Mouse (Mus musculus) spleen, adult 2 months (tissue): ENCODE measurements around the gene Gm12248. TPM values are rescaled to one million over a fixed set of nuclear protein-coding genes. Genes with fewer than 3 reads are reported as not detected.

Source experiments
- DNase-seq, 2 experiments: peaks; one replicate each; pipeline versions ENCODE4 v3.0.0 to v3.0.0-alpha.2; 2012 to 2021; ENCODE audit warnings: low spot score in 2 of 2, low read depth in 1 of 2
- H3K27ac ChIP-seq: fragments of 200-500 bp; 2 replicates; pipeline ENCODE4 v1.5.1; 2012; ENCODE audit warnings: low read length, inconsistent platforms; ENCODE audit not compliant: insufficient read depth
- H3K27me3 ChIP-seq: fragments of 200-500 bp; 2 replicates; pipeline ENCODE4 v1.6.1; 2012; ENCODE audit warnings: mild to moderate bottlenecking, moderate library complexity, low read length, inconsistent platforms; ENCODE audit not compliant: control insufficient read depth, insufficient read depth
- H3K36me3 ChIP-seq: fragments of 200-500 bp; 2 replicates; pipeline ENCODE4 v1.6.1; 2012; ENCODE audit warnings: mild to moderate bottlenecking, low read length, inconsistent platforms; ENCODE audit not compliant: control insufficient read depth, insufficient read depth
- H3K4me1 ChIP-seq: fragments of 200-500 bp; 2 replicates; pipeline ENCODE4 v1.6.1; 2011; ENCODE audit warnings: inconsistent platforms; ENCODE audit not compliant: control insufficient read depth, insufficient read depth, insufficient read length
- H3K4me3 ChIP-seq: fragments of 200-500 bp; 2 replicates; pipeline ENCODE4 v1.5.1; 2011; ENCODE audit warnings: mild to moderate bottlenecking, inconsistent platforms; ENCODE audit not compliant: insufficient read depth, insufficient read length; ENCODE audit errors: extremely low read depth
- CTCF ChIP-seq: fragments of 200-500 bp; IDR thresholded peaks from 2 replicates; pipeline ENCODE4 v1.5.1; 2011; ENCODE audit warnings: mild to moderate bottlenecking, inconsistent platforms; ENCODE audit not compliant: insufficient read depth, insufficient read length, insufficient replicate concordance; ENCODE audit errors: extremely low read depth
- POLR2A ChIP-seq: fragments of 200-500 bp; IDR thresholded peaks from 2 replicates; pipeline ENCODE4 v1.6.1; 2011; ENCODE audit warnings: low read depth, low read length, inconsistent platforms
- WGBS: fragments of 180-500 bp; shearing (Covaris S2); methylation state at CpG from one replicate; pipeline ENCODE4 v1.1.7; 2018; 5-methylcytosine and 5-hydroxymethylcytosine counted together
- polyA plus RNA-seq: library from polyadenylated mRNA; depleted of rRNA; stranded (reverse); fragments of >200 nt; gene quantifications from 2 replicates; pipeline ENCODE4 v1.2.3, GENCODE M21; 2012

The Gm12248 gene
- polyA plus RNA-seq, 1 experiment = 0.18 TPM

DNA sequence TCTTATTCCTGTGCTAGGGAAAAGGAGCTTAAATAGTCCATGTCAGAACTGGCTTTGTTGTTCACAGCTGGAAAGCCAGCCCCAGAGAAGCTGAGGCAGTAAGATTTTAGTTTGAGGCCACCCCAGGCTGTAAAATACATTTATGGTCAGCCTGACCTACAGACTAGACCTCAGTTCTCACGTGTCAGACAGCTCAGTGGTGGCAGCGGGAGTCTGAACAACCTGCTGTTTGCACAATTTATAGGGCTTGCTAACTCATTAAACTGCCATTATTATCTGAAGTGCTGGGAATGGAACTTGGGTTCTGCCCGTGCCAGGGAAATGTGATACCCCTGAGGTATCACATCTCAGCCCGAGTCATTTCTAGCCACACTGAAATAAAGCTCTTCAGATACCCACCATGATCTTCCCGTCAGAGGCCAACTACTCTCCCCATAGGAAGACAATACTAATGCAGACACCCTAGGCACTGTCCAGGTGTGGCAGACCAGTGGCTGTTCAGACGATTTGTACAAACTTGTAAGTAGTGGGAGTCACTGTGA lies 36.4 kb upstream of the Gm12248 start:
- no peak overlapping the region for H3K27ac ChIP-seq
- TF ChIP-seq CTCF = no peak
- TF ChIP-seq POLR2A = no peak
- no peak for DNase-seq
- 96% methylated on average over 6 of the region's 6 CpGs for WGBS
- no peaks in the 10 kb centered on the region for H3K4me1 ChIP-seq
- no peaks in the 10 kb centered on the region for H3K27me3 ChIP-seq
- H3K36me3 ChIP-seq = peaks cover 28% of the 10 kb centered on the region
- H3K4me3 ChIP-seq = no peak overlapping the region

DNA sequence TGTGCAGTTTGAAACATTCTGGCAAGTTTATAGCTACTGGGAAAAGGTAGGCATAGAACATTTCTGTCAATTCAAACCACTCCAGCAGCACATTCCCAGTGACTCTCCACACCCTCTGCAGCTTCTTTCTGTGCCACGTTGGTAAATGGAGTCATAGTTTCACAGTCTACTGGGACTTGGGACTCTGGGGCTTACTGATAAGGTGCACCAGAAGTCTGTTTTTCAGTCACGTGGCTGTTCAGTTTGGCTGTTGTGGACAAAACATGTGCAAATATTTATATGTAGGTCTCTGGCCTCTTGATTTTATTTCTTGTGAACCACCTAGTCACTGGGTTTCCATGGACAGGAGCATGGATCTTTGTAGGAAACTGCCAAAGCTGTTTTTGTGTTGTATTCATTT lies 34.6 kb upstream of the Gm12248 start:
- TF ChIP-seq CTCF (no peak), POLR2A (no peak)
- Histone ChIP-seq H3K27me3 (no peaks in the 10 kb centered on the region), H3K36me3 (peaks cover 22% of the 10 kb centered on the region), H3K4me3 (no peak overlapping the region), H3K4me1 (no peaks in the 10 kb centered on the region), H3K27ac (no peak overlapping the region)
- no peak for DNase-seq
- WGBS = 82% methylated on average over 2 of the region's 2 CpGs

DNA sequence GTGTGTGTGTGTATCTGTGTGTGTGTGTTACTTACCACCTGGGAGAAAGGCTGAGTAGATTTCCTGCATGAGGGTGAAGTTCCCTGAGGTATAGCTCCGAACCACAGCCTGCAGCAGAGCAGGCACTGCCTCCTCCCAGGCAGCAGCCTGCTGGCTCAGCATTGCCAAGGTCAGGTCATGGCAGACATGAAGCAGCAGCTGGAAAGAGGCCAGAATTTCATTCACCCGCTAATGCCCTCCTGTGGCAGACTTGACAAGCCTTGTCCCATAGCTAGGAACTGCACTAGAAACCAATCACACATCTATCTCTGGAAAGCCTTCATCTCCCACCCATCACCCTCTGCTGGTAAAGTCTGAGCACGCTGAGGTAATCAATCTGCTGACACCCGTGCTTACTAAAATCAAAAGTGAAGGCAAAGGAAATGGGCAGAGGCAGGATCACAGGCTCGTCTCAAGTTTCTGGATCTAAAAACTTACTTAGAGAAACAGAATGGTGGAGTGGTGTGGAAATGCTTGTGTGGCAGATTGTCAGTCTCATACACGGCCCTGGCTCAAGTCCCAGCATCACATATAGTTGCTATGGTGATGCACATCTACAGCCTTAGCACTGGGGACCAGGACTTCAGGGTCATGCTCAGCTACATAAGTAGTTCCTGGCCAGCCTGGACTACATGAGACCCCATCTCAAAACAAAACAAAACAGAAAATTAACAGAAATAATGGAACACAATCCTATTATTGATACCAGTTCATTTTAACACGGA lies 33.6 kb upstream of the Gm12248 start:
- no peak overlapping the region for H3K27ac ChIP-seq
- no peak overlapping the region for H3K4me3 ChIP-seq
- H3K36me3 ChIP-seq = peaks cover 21% of the 10 kb centered on the region
- TF ChIP-seq POLR2A = no peak
- TF ChIP-seq CTCF = no peak
- 65% methylated on average over 7 of the region's 7 CpGs for WGBS
- DNase-seq = no peak
- H3K27me3 ChIP-seq = no peaks in the 10 kb centered on the region
- H3K4me1 ChIP-seq = no peaks in the 10 kb centered on the region

DNA sequence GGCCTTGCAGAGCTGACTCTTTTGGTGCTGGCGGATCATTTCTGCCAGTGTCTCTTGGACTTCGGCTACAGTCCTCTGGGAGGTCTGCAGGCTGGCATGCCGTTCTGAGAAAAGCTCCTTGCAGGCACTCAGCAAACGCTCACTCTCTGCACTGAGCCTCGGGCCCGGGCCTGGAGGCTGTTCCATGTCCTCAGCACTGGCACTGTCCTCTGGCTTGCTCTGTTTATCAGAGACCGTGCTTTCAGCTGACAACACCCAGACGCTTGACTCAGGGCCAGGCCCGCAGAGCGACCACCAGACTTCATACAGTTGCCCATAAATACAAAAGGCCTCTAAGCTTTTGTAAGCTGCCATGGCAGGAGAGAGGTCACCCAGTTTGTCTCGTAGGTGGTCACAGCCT lies 32.1 kb upstream of the Gm12248 start:
- Histone ChIP-seq H3K27me3 (no peaks in the 10 kb centered on the region), H3K4me3 (no peak overlapping the region), H3K27ac (no peak overlapping the region), H3K4me1 (no peaks in the 10 kb centered on the region), H3K36me3 (peaks cover 18% of the 10 kb centered on the region)
- no peak for TF ChIP-seq POLR2A
- no peak for DNase-seq
- WGBS = 96% methylated on average over 11 of the region's 11 CpGs

DNA sequence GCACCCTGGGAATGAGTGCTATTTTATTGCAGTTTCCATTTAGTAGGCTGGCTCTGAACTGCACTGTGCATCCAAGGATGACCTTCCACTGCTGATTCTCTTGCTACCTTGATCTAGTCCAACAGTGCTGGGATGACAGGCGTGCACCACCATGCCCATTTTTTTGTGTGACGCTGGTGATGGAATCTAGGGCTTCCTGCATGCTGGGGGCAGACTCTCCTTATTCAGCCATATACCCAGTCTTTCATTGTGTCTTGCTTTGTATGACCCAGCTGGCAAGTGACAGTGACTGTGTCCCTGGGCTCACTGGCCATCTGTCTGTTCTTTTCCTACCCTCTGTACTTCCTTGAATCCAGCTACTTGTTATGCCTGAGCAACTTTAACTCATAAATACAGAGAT lies 30.8 kb upstream of the Gm12248 start:
- WGBS = 94% methylated on average over 2 of the region's 2 CpGs
- Histone ChIP-seq H3K4me1 (no peaks in the 10 kb centered on the region), H3K27ac (no peak overlapping the region), H3K4me3 (no peak overlapping the region), H3K27me3 (no peaks in the 10 kb centered on the region), H3K36me3 (peaks cover 18% of the 10 kb centered on the region)
- DNase-seq = no peak
- TF ChIP-seq POLR2A (no peak), CTCF (no peak)

DNA sequence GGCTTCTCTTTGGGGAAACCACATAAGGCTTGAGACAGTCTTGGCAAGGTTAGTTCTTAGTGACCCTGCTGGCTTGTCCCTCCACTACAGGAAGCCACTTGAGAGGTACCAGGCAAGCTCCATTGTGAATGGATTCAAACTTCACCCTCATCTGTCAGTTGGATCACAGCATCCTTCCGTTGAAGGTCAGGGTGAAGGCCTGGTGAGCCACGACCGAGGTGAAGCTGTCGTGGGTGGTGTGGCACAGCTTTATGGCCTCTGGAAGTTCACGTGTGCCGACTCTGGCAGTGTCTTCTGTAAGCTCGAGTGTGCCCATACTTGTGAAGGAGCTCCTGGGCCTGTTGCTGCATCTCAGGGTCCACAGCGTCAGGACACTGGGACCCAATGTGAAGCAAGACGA lies 28.4 kb upstream of the Gm12248 start:
- no peak for DNase-seq
- H3K27ac ChIP-seq = no peak overlapping the region
- WGBS = 90% methylated on average over 9 of the region's 9 CpGs
- H3K27me3 ChIP-seq = no peaks in the 10 kb centered on the region
- peaks cover 31% of the 10 kb centered on the region for H3K36me3 ChIP-seq
- TF ChIP-seq POLR2A = no peak
- H3K4me1 ChIP-seq = no peaks in the 10 kb centered on the region
- no peak overlapping the region for H3K4me3 ChIP-seq

DNA sequence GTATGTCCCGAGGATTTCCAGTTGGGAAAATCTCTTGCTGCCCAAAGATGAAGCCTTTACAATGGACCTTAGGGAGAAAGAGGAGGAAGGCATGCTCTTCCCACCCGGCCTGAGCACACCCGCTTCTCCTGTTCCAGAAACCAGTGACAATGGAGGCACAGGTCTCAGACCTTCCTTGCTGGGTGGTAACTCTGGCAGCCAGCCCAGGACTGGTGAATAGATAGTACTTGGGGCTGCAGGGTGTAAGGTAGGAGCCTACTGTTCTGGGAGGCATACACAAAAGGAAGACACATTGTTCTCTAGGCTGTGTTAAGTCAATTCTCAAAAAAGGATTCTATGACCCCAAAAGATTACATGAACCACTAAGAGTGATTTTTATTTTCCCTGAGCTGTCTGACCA lies 27.7 kb upstream of the Gm12248 start:
- Histone ChIP-seq H3K4me1 (no peaks in the 10 kb centered on the region), H3K36me3 (peaks cover 34% of the 10 kb centered on the region), H3K27me3 (no peaks in the 10 kb centered on the region), H3K27ac (no peak overlapping the region), H3K4me3 (no peak overlapping the region)
- 86% methylated on average over 3 of the region's 3 CpGs for WGBS
- TF ChIP-seq CTCF = no peak
- TF ChIP-seq POLR2A = no peak
- DNase-seq = no peak
